Mouse (Mus musculus): ENCODE measurements around the gene Olfr1217. TPM values are rescaled to one million over a fixed set of nuclear protein-coding genes. Genes with fewer than 3 reads are reported as not detected.
"Not testable (repeated sequence)": the region's sequence is repeated elsewhere in the genome, so short reads cannot be mapped to it uniquely, and the experiment has no call there.

Olfr1217 gene
- total RNA-seq (2022) = not detected

GRCm38 (mm10) chr2:89031965-89032364, at the start of gene Olfr1217:
Olfr1217 (minus strand) TSS chr2:89032065.
- DNase-seq (ENCODE audit: low spot score in 2 of 2) = no peak

GRCm38 (mm10) chr2:89081487-89081886, 49.6 kb upstream of the Olfr1217 start:
- DNase-seq (ENCODE audit: low spot score in 2 of 2) = no peak

- DNase-seq (ENCODE audit: low spot score in 2 of 2) = no peak
These were observed 29.2 kb upstream of the Olfr1217 start, which contains the start of gene Olfr1218 for GRCm38 (mm10) chr2:89061087-89061486. Olfr1218 (minus strand) TSS chr2:89061187.

DNA sequence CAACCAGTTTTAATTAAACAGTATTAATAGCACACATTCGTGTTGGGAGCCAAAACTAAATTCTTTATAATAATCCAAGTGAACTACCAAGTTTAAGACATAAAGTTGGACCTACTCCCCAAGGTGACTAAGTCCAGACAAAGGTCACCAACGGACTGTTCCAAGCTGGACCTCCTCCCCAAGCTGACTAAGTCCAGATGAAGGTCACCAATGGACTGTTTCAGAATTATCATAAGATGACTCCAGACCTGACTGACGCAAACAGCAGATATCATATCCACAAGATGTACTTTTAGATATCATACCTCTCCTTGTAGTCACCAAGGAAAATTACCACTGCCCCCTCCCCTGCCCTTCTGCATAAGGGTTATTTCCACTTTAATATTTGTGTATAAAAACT, 10.4 kb downstream of the Olfr1217 start:
- not testable (repeated sequence) for DNase-seq (ENCODE audit: low spot score in 2 of 2)

DNA sequence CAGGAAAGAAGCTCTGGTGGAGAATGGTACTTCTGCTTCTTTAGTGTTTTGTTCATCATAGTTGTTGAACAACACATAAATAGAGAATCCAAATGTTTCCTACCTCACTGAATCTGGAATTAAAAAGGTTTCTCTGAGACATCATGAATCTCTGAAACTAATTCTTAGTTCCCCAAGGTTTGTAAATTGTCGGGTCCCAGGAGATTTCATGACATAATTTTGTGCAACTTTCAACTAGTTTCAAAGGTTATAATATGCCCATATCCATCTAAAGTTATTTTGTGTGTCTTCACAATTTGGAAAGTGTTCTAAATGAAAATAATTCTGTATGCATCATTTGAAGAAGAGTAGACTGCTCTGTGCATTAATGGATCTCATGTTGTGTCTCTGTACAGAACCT, 13.6 kb downstream of the Olfr1217 start, which contains the start of gene Olfr1216:
Gene Olfr1216 (minus strand): TSS at position 101 of the 400 bp plus-strand sequence.
- DNase-seq (ENCODE audit: low spot score in 2 of 2) = no peak

- no peak for DNase-seq (ENCODE audit: low spot score in 2 of 2)
These were observed 25.0 kb downstream of the Olfr1217 start, which contains the start of gene Olfr1215 for GRCm38 (mm10) chr2:89006873-89007272. Olfr1215 (minus strand) TSS chr2:89006973.

GRCm38 (mm10) chr2:88992553-88992952, 39.3 kb downstream of the Olfr1217 start, which contains the start of gene Olfr1214:
Olfr1214 (minus strand) TSS chr2:88992653.
- no peak for DNase-seq (ENCODE audit: low spot score in 2 of 2)

DNA sequence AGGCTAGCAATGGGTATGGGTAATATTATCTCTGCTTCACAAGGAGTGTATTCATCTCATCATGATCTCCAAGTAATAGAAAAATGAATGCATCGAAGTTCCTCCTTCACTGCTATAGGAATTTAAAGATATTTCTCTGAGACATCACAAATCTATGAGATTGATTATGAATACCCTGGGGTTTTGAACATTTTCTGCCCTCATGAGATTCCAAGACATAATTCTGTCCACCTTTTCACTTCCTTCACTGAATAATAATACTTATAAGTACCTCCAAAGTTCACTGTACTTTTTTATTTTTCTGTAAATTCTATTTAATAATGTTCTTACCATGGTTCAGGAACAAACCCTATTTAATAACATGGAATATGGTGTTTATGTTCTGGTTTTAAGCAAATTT, 51.7 kb downstream of the Olfr1217 start, which contains the start of gene Gm13762:
Gene Gm13762 (minus strand): TSS at position 101 of the 400 bp plus-strand sequence.
- no peak for DNase-seq (ENCODE audit: low spot score in 2 of 2)

Other genes with a start within 250 kb of the Olfr1217 start
- not detected for gene Olfr1201, start 239.0 kb downstream of the Olfr1217 start, total RNA-seq (2022)
- not detected for gene Olfr1202, start 217.6 kb downstream of the Olfr1217 start, total RNA-seq (2022)
- gene Olfr1205, start 202.3 kb downstream of the Olfr1217 start, total RNA-seq (2022) = not detected
- gene Olfr1204, start 182.8 kb downstream of the Olfr1217 start, total RNA-seq (2022) = not detected
- gene Olfr1206, start 168.8 kb downstream of the Olfr1217 start, total RNA-seq (2022) = not detected
- not detected for gene Olfr1208, start 129.8 kb downstream of the Olfr1217 start, total RNA-seq (2022)
- not detected for gene Olfr1209, start 116.9 kb downstream of the Olfr1217 start, total RNA-seq (2022)
- gene Olfr1211, start 94.0 kb downstream of the Olfr1217 start, total RNA-seq (2022) = not detected
- not detected for gene Olfr1212, start 78.1 kb downstream of the Olfr1217 start, total RNA-seq (2022)
- not detected for gene Gm13762, start 51.8 kb downstream of the Olfr1217 start, total RNA-seq (2022)
- gene Olfr1214, start 39.4 kb downstream of the Olfr1217 start, total RNA-seq (2022) = not detected
- not detected for gene Olfr1215, start 25.1 kb downstream of the Olfr1217 start, total RNA-seq (2022)
- not detected for gene Olfr1216, start 13.7 kb downstream of the Olfr1217 start, total RNA-seq (2022)
- not detected for gene Olfr1218, start 29.1 kb upstream of the Olfr1217 start, total RNA-seq (2022)
- gene Olfr1219, start 51.4 kb upstream of the Olfr1217 start, total RNA-seq (2022) = not detected
- gene Olfr1220, start 74.8 kb upstream of the Olfr1217 start, total RNA-seq (2022) = not detected
- gene Olfr1221, start 85.2 kb upstream of the Olfr1217 start, total RNA-seq (2022) = not detected
- gene Olfr1222, start 101.0 kb upstream of the Olfr1217 start, total RNA-seq (2022) = not detected
- gene Olfr1223, start 119.5 kb upstream of the Olfr1217 start, total RNA-seq (2022) = not detected
- gene Olfr1224-ps1, start 132.0 kb upstream of the Olfr1217 start, total RNA-seq (2022) = not detected
- not detected for gene Olfr1225, start 142.6 kb upstream of the Olfr1217 start, total RNA-seq (2022)
- gene Olfr1226, start 168.0 kb upstream of the Olfr1217 start, total RNA-seq (2022) = not detected
- gene Olfr1228, start 222.0 kb upstream of the Olfr1217 start, total RNA-seq (2022) = not detected